Mouse (Mus musculus) embryo, embryonic 11 days (tissue): ENCODE data around the gene Pax6.

ENCODE experiments used
- DNase-seq: peaks from one replicate; pipeline ENCODE4 v3.0.0-alpha.2; 2015

Gene Pax6

DNA sequence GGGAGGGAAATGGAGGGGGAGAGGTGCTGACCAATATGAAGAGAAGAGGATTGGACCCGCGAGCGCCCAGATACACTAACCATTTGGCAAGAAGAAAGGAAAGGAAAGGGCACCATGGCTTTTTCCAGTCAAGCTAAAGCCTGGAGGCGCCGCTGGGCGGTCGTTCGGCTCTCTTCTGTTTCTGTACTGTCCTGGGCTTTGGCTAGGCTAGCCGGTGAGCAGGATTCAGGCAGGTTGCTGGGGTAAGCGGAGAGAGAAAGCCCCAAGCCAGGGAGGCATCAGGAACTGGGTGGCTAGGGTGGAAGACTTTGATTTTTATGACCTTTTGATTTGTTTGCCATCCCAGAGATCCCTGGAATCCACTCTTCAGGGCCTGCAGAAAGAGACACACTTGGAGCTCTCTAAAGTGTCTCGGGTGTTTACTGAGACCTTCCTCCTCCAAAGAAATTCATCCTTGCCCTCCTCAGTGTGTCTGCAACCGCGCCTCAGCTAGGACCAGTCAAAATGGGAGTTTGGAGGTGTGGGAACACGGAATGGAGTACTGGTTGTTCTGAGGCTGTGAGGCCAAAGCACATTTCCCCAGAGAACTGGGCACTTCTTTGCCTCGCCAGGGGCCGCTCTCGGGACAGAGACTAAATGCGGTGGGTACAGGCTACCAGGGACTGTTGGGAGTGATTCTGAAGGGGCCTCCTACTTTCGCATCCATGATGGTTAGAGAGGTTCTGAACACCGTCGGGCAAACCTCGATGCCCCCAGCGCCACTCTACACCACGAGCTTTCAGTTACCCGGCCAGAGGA is 3.3 kb downstream of the Pax6 start:
- DNase-seq = peak; percentile 66

DNA sequence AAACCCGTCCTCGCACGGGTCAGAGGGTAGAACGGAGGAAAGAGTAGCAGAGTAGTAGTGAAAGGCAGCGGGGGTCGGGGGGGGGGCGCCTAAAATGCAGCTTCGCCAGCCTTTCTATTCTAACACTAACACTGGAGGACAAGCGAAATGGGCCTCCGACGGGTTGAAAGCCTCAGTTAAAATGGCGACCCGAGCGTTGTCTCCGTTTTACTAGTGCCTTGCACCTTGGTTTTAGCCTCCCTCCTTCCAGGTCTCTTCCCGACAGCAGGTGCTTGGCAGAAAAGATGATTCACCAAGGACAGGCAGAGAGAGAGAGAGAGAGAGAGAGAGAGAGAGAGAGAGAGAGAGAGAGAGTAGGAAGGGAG is 3.9 kb downstream of the Pax6 start:
- DNase-seq = peak; percentile 41

DNA sequence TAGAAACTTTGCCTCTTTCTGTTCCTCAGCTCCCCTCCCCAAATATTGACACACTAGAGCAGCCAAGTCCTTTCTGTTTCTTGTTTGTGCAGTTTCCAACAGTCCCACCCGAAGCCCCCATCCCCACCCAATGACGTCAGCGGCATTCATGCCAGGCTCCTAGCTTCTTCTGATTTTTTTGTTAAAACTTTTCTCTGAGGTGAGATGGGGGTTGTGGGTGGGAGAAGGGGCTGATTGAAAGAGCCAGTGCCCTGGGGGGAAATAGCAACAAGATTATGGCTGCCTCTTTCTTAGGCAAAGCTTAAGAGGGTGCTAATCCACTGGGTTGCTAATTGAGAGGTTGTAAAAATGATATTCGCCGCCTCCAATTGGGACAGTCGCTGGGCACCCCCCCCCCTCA is 4.4 kb downstream of the Pax6 start:
- DNase-seq = peak; percentile 39

DNA sequence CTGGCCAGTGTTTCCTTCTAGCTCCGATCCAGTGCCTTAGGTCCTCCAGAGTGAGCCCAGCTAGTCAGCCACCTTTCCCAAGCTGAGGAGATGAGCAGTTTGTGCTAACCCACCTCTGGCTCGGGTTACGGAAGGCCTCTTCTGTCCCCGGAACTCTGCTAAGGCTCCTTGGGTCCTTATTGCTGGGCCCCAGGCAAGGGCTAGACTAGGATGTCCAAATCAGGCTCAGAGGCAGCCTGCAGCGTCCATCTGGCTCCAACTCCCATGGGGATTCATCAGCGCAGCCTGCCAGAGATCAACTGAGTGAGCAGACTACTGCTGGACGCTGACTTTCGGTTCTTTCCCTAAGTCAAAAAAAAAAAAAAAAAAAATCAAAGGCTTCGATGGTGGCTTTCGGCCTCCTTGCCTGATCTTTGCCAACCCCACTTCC is 4.9 kb downstream of the Pax6 start:
- DNase-seq = peak; percentile 60

DNA sequence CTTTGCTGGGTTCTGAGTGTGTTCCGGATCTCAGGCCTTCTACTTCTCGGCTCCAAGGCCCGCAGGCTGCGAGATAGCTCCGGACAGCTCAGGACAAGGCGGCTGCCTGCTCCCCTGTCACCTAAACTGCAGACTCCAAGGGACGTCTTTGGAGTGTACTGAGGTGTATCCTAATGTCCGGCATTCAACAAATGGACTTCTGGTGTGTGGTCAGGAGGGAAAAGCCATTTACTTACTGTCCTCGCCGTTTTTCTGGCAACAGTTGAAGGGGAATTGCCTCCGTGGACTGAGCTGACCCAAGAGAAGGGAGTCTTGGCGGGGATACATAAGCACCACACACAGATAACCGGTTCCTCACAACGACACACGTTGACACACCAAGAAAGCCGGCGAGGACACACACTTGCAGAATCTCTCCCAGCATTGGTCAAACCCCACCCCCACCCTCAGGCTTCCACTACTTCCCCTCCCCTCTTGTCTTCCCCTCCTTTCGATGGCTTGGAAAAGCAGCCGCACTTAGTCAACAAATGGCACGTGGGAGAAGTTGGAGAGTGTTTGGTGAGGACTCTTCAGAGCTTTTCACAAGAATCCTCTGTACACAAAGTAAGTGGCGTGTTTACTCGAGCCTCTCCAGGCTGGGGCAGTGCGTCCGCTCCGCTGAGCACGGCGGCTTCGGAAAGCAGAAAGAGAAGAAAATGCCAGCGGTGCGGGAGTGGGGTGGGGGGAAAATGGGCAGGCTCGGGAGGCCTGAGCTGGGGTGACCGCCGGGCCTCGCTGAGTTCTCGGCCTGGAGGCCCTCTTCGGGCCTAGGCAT is 5.6 kb downstream of the Pax6 start:
- DNase-seq = peak; percentile 54

DNA sequence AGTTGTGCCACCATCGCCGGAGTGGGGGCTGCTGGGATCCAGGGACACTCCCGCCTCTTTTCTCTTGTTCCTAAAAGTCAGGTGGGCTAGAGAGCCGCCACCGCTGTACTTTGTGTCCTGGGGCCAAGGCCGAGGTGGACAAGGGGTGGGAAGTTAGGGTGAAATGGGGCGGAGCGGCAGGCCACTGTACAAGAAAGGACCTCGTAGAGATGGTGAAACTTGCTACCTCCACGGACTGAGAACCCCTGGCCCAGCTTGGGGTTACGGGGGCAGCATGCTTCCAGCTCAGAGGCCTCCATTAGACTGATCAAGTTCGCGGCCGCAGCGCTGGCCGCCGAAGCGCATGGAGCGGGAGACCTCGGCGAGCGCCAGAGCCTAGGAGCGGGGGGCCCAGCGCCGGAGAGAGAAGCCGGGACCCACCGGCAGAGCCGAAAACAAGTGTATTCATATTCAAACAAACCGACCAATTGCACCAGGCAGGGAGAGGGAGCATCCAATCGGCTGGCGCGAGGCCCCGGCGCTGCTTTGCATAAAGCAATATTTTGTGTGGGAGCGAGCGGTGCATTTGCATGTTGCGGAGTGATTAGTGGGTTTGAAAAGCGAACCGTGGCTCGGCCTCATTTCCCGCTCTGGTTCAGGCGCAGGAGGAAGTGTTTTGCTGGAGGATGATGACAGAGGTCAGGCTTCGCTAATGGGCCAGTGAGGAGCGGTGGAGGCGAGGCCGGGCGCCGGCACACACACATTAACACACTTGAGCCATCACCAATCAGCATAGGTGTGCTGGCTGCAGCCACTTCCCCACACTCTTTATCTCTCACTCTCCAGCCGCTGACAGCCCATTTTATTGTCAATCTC is 6.4 kb downstream of the Pax6 start:
- peak; percentile 91 for DNase-seq

DNA sequence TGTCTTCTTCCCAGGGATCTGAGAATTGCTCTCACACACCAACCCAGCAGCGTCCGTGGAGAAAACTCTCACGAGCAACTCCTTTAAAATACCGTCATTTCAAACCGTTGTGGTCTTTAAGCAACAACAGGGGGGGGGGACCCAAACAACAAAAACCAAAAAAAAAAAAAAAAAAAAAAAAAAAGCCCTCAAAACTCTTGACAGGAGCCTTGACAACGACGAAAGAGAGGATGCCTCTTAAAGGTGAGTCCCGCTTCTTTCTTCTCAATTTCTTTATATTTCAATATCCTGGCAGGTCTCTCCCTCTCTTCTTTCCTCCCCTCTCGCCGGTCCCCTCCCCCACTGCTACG is 7.0 kb downstream of the Pax6 start:
- no peak for DNase-seq

DNA sequence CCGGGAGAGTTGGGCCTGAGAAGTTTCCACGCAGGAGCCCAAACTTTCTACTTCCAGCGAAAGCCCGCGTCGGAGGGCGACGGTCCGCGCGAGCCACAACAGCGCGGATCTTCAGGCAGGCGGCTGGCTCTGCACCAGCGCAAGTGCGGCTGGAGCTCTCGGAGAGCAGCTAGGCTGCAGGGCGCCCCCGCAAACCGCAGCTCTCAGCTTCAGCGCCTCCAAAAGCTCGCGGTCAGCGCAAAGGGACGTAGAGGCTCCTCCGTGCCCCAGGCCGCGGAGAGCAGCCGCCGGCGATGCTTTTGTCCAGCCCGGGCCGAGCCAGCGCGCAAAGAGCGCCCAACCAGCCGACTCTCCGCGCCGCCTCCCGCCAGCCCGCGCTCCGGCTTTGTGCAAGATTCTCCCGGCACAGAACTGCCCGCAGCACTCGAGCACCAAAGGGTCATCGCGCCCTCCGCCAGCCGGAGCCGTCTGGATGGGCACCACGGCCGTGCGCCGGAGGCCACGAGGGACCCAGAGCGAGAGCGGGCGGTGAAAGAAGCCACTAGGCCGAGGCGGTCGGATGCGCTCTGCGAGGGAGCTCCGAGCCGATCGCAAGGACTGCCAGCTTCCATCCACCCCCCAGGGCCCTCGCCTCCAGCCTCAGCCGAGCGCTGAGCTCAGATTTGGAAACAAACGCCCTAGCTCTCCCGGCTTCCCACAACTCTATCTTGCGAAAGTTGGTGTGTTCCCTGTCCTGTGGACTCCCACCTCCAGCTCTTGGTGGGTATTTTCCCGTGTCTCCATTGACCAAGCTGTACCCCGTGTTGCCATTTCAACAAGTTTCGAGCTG is 7.6 kb downstream of the Pax6 start:
- peak; percentile 75 for DNase-seq

DNA sequence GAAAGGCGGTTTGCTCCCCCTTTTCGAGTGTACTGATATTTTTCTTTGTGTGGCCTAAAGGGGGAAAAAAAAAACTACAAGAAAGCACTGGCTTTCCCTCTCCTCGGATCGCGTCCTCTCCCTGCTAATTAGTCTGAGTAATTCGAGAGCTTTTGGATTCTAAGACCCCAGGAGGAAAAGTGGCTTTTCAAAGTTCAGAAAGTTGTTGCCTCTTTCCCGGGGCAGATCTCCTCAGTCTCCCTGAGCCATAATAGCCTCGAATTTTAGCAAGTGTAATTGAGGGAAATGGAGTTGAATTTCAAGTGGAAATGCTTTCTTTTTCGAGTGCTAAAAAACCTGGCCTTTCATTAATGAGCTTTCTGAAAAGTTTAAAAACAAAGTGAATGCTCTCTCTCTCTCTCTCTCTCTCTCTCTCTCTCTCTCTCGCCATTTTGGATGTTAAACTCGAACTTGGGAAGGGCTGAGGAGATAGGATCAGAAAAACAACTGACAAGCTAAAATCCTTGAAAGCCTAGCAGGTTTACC is 8.3 kb downstream of the Pax6 start:
- DNase-seq = peak; percentile 29

DNA sequence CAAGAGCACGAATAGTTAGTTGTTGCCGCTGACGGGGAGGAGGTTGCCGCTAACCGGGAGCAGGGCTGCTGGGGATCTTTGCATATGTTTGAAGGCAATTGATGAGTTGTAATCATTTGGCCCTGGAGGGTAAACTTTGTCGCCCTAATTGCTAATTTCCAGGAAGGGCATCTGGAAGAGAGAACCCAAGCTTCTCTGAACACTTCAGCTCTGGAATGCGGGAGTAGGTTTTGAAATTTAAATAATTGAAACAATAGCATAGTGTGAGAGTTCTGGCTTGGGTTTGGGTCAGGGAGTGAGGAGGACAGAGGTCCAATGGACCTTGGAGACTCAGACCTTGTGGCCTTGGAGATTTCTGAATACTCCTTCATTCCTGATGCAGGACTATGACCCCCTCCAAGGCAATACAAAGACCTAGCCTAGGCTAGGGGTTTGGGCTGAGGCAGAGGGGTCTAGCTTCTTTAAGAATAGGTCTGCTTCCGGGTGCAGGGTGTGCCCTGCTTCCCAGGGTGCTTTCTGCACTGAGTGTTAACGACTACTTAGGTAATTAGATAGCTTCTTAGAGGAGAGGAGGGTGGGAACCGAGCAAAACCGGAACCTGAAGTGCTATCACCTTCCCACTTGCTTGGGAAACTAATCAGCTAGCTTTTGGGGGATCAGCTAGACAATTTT is 8.9 kb downstream of the Pax6 start:
- peak; percentile 30 for DNase-seq

DNA sequence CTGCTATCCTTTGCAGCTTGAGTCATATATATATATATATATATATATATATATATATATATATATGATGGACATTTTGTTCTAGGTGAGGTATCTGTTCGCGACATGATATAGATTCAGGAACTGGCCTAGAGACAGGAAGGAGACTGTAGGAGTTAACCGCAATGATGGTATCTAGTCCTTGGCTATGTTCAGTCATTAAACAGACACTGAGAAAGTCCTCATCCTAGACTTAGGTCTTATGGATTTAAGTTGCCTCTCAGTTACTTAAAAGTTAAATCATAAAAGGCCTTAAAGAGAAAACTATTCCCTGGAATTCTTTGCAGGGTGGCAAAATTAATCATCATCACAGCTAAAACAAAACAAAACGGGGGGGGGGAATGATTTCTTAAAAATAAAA is 9.6 kb downstream of the Pax6 start:
- DNase-seq = peak; percentile 20

DNA sequence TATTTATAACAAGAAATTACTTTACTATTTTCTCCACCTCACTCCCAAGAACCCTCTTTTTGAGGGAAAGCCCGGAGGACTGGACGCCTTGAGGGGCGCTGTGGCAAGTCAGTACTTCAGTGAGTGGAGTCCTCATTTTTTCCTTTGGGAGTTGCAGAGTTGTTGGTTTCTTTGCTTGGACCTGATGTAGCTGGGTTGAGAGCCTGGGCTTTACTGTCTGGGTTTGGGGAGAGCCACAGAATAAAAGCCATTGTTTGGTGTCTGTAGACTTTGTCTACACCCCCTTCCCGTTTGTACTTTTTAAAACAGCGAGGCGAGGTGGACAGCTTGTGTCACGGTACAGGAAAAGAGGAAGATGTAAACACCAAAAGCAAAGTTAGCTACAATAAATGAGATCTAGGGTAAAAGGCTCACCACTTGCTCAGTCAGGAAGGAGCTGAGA is 10.2 kb downstream of the Pax6 start:
- DNase-seq = peak; percentile 33

DNA sequence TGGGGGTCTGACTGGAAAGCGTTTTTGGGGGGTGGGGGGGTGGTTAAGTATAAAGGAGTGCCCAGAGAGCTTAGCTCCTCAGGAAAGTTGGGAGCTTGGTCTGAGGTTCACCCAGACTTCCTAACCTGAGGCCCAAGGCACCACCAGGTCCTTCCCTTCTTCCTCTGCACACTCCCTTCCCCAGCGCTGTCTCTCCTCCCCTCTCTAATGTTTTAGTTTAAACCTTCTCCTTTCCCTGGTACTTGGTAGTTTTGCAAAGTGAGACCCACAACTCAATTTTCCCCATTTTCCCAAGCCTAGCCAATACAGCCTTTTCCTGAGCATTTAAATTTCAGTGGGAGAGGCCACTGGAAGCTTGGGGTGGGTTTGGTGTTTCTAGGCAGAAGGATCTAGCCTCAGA is 10.6 kb downstream of the Pax6 start:
- DNase-seq = no peak

DNA sequence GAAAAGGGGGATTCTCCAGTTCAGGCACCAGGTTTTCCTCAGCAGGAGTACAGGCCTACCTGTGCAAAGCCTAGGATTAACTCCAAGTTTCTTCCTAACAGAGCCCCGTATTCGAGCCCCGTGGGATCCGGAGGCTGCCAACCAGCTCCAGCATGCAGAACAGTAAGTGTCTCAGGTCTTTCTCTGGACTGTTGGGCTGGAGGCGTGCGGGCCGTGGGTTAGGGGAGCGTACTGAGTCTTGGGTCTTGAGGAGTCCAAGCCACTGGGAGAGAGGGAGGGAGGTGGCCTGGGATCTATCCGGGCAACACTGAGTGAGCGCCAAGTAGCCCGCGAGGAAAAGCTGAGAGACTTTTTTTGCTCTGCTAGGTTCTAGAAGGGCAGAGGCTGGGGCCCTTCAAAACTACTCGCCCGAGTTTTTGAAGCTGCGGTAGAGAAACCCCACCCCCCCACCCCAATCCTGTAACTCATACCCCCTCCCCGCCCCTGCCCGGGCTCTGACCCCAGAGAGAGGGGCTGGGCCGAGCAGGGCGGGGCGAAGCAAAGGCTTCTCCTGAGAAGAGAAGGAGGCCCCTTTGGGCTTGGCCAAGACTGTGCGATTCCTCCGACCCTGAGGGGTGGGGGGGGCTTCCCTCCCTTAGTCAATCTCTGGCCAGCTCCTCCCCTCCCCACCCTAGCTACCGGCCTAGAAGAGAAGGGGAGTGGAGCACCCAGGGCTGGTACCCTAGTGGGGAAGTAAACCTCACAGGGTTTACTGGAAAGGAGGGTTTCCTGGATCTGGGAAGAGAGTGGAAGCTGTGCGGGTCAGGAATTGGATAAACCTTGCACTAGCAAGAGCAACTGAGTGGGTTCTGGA is 11.7 kb downstream of the Pax6 start:
- peak; percentile 72 for DNase-seq

DNA sequence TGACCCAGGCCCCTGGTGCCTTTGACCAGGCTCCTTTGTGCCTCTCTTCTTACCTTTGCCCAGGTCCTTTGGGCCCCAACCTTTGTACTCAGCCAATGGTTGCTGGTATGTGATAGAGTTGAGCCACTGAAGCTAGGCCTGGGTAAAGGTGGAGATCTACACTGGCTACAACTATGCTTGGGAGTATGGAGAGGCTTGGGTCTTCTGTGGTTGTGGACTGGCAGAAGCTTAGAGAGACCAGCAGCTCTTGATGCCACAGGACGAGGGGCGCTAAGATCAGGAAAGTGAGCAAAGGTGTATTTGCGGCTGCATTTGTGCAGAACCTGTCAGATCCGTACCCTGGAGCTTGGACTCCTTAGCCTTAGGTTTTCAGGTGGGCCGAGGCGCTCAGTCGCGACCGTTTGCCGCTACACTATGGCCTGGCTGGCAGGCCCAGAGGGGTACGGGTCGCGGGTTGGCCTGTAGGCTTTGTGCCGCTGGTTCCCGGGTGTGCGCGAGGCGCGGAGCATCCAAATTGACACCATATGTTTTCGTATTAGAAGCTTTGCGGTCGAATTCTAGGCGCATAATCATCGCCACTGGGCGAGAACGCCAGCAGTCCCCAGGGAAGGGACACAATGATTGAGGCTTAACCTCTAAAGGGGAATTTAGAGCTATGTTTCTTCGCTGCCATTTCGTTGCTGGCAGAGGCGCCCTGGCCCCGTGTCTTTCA is 12.5 kb downstream of the Pax6 start:
- peak; percentile 68 for DNase-seq

DNA sequence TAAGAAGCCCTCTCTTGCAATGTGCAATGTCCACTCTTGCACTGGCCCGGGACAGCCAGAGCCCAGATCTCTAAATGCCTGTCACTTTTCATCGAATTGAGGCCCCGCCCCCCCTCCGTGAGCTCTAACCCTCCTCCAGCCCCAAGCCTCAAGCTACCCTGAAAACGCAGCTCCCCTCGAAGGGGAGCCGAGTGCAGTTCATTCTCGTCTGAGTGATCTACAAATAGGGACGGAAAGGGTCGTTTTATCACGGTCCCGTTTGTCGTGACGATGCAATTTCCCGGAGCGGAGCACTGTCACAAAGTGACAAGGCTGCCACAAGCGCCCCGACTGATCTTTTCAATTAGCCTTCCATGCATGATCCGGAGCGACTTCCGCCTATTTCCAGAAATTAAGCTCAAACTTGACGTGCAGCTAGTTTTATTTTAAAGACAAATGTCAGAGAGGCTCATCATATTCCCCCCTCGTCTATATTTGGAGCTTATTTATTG is 13.4 kb downstream of the Pax6 start:
- peak; percentile 70 for DNase-seq

DNA sequence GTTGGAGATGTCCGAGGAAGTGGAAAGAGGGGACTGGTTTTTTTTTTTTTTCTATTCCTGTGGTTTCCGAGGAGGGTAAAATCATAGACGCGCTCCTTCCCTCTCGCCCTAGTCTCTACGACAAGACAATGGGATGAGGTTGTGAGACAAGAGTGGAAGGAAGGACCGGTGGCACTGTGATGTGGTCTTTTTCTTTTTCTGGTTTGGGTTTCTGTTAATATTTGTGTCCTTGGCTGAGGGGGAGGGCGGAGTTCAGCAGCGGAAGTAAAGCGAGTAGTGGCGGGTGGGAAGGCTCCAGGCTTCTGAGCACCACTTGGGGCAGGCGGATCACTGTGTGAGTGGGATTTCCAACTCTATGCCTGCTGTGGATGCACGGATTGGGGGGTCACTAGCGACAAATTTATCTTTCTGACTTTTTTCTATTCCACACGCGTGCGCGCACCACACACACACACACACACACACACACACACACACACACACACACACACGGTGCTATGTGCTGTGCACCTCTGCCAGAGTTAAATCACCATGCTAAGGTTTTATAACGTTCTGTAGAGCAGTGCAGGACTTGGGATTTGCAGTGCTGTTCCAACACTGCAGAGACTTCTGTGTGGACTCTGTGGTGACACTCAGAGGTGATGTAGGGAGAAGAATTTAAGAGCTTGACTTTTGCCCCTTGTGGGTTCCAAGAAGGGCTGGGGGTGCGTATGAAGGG is 14.1 kb downstream of the Pax6 start:
- peak; percentile 61 for DNase-seq

DNA sequence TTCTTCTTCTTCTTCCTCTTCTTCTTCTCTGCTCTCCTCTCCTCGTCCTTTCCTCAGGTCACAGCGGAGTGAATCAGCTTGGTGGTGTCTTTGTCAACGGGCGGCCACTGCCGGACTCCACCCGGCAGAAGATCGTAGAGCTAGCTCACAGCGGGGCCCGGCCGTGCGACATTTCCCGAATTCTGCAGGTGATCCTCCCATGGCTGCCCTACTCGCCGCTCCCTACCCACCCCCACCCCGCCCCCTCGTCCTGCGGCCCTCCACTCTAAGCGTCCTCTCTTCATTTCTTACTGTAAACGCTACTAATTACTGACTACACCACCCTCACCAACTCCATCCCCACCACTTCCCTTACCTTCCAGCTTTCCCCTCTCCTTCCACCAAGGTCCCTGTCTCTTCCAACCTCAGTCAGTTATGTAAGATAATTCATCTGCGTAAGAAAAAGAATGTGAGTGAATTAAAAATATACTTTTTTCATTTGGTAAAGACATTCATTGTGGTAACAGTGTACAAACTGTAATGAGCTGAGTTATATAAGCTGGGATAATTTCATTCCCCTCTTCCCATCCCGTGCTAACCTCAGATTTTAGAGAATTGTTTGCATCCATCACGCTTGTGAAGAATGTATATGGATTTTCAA is 15.2 kb downstream of the Pax6 start:
- DNase-seq = peak; percentile 28
